Mouse (Mus musculus) hindbrain, embryonic 15.5 days (tissue): ENCODE measurements around the gene Terf2ip. TPM values are rescaled to one million over a fixed set of nuclear protein-coding genes. Genes with fewer than 3 reads are reported as not detected.
A peak's percentile ranks its signal among the peaks of the same experiment; 100 is the strongest.

Source experiments
- ATAC-seq: fragments of 200-750 bp; cut with Nextera tagmentation; 2 replicates; pipeline ENCODE4 v1.8.0; 2017; ENCODE audit warnings: low read depth, moderate number of reproducible peaks, moderate TSS enrichment; ENCODE audit not compliant: low FRiP score
- H3K27ac ChIP-seq: fragments of 300-500 bp; sonication (generic); replicated peaks from 2 replicates; pipeline ENCODE4 v1.5.1; 2015; ENCODE audit warnings: mild to moderate bottlenecking, inconsistent platforms
- H3K27me3 ChIP-seq: fragments of 300-500 bp; sonication (generic); 2 replicates; pipeline ENCODE4 v1.6.1; 2015; ENCODE audit warnings: control low read depth, inconsistent platforms
- H3K36me3 ChIP-seq: fragments of 300-500 bp; sonication (generic); 2 replicates; pipeline ENCODE4 v1.6.1; 2015; ENCODE audit warnings: control low read depth, inconsistent platforms
- H3K4me1 ChIP-seq: fragments of 300-500 bp; sonication (generic); replicated peaks from 2 replicates; pipeline ENCODE4 v1.6.1; 2015; ENCODE audit warnings: control low read depth, inconsistent platforms
- H3K4me2 ChIP-seq: fragments of 300-500 bp; sonication (generic); 2 replicates; pipeline ENCODE4 v1.6.1; 2015; ENCODE audit warnings: moderate library complexity, mild to moderate bottlenecking, inconsistent platforms
- H3K4me3 ChIP-seq: fragments of 300-500 bp; sonication (generic); 2 replicates; pipeline ENCODE4 v1.5.1; 2015; ENCODE audit warnings: mild to moderate bottlenecking, inconsistent platforms
- H3K9ac ChIP-seq: fragments of 300-500 bp; sonication (generic); 2 replicates; pipeline ENCODE4 v1.6.1; 2015; ENCODE audit warnings: inconsistent platforms
- H3K9me3 ChIP-seq: fragments of 300-500 bp; sonication (generic); 2 replicates; pipeline ENCODE4 v1.6.1; 2016; ENCODE audit warnings: control low read depth, inconsistent platforms
- WGBS: fragments of 180-500 bp; shearing (Covaris S2); methylation state at CpG from one replicate; pipeline ENCODE4 v1.1.7; 2015; 5-methylcytosine and 5-hydroxymethylcytosine counted together
- polyA plus RNA-seq: library from polyadenylated mRNA; unstranded; fragments of >200 nt; fragmentation: Nextera tagmentation; extraction: Ambion mirVana; gene quantifications from 2 replicates; pipeline ENCODE4 v1.2.1, GENCODE M21; 2015

Terf2ip gene
- polyA plus RNA-seq, 1 experiment from 2014 or later: 68.4 TPM

DNA sequence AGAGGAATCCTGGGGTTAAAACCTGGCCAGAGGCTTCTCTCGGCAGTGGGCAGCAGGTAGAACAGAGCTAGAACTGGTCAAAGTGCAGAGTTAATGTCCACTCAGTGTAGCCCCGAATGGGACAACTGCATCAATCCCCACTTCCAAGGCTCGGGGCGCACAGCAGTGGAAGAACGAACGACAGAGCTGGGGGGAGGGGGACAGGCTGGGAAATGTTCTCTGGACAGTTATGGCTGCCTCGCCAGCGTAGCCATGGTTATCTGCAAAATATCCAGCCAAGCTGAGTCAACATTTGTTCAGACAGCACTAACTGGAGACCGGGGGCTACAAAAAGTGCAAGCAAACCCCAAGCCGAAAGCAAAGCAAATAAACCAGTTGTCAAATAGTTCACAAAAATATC is 33.1 kb upstream of the Terf2ip start:
- Histone ChIP-seq H3K36me3 (0 out of 2 replicates have a peak, but pooled peaks cover 3% of the 10 kb centered on the region), H3K27me3 (no peaks in the 10 kb centered on the region), H3K4me2 (no peak overlapping the region), H3K9ac (no peak overlapping the region), H3K4me1 (no peaks in the 10 kb centered on the region), H3K9me3 (no peaks in the 10 kb centered on the region), H3K27ac (no peak overlapping the region), H3K4me3 (no peak overlapping the region)
- 70% methylated on average over 10 of the region's 10 CpGs for WGBS
- no peak for ATAC-seq

DNA sequence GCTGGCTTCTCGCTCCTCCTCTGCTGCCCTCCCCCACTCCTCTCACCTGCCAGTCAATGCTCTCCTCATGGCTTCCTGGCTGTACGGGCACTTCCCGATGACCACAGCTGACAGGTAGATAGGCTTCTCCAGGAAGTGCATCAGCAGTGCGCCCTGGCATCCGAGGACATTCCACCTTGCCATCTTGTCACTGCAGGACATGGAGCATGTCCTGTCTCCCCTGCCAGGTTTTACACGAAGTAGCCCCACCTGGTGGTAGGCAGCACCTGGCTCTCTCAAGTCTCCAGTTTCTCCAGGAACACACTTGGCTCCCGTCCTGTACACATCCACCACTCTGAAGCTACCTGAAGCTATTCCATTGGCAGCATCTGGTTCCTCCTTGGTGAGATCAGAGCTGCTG is 29.1 kb upstream of the Terf2ip start:
- peaks cover 12% of the 10 kb centered on the region for H3K36me3 ChIP-seq
- H3K27ac ChIP-seq: no peak overlapping the region
- H3K27me3 ChIP-seq: no peaks in the 10 kb centered on the region
- H3K4me1 ChIP-seq: no peaks in the 10 kb centered on the region
- no peak overlapping the region for H3K4me2 ChIP-seq
- H3K4me3 ChIP-seq: no peak overlapping the region
- no peak for ATAC-seq
- H3K9me3 ChIP-seq: no peaks in the 10 kb centered on the region
- H3K9ac ChIP-seq: no peak overlapping the region
- 76% methylated on average over 7 of the region's 7 CpGs for WGBS

DNA sequence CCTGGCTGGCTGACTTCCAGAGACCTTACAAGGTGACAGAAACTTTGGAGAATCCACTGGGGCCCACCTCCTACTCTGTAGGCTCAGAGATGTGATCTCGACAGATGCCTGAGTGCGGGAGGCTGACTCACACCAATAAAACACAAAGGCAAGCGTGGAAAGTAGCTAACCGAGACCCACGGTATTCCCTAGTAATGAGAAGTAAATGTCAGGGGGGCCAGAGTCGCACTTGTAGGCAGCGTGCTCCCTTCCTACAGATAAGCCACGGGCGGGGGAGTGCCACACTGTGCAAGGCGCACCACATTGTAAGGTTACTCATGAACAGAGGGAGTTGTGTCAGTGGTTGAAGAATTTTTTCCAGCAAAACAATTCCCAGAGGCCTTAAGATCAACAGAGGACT is 26.7 kb upstream of the Terf2ip start:
- Histone ChIP-seq H3K4me3 (no peak overlapping the region), H3K36me3 (peaks cover 17% of the 10 kb centered on the region), H3K9ac (no peak overlapping the region), H3K4me2 (no peak overlapping the region), H3K9me3 (no peaks in the 10 kb centered on the region), H3K27ac (no peak overlapping the region), H3K4me1 (no peaks in the 10 kb centered on the region), H3K27me3 (no peaks in the 10 kb centered on the region)
- ATAC-seq: no peak
- 88% methylated on average over 10 of the region's 10 CpGs for WGBS

DNA sequence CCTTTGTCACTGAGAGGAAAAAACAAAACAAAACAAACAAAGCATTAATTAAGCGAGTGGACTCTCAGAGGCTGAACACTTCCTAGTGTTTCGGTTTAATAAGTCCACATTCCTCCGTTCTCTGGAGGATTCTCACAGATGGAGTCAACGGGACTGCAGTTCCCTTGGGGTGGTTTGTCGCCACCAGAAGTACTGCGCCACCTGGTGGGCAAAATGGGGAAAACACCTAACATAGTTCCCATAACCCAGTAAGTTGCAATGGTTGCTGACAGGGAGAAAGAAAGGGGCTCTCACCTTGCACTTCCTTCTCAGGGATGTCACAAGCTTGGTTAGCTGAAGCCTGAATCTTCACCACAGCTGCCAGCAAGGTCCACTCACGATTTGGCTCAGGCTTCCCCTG is 21.3 kb upstream of the Terf2ip start:
- H3K27me3 ChIP-seq: no peaks in the 10 kb centered on the region
- peaks cover 34% of the 10 kb centered on the region for H3K36me3 ChIP-seq
- no peak overlapping the region for H3K27ac ChIP-seq
- no peaks in the 10 kb centered on the region for H3K9me3 ChIP-seq
- whole genome bisulfite sequencing: 12% methylated on average over 7 of the region's 7 CpGs
- ATAC-seq: no peak
- no peak overlapping the region for H3K4me2 ChIP-seq
- H3K9ac ChIP-seq: no peak overlapping the region
- peaks cover 8% of the 10 kb centered on the region for H3K4me1 ChIP-seq
- no peak overlapping the region for H3K4me3 ChIP-seq

DNA sequence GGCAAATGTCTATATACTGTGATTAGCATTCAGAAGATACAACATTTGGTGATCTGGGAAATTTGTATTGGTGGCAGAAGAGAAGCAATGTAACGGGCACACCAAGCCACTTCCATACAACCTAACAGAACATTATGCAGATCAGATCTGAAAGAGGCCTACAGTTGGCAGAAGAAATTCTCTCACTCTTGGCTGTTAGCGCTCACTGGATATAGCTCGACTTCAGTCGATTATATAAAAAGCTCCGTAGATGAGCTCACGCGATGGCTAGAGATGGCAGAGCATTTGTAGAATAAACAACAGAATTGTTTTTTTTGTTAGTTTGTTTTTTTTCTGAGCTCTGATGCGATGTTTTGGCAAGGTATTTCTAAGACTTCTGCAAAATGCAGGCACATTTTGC is 19.9 kb upstream of the Terf2ip start:
- peak overlapping the region; percentile 89 for H3K4me3 ChIP-seq
- peaks cover 41% of the 10 kb centered on the region for H3K36me3 ChIP-seq
- peaks cover 8% of the 10 kb centered on the region for H3K4me1 ChIP-seq
- no peaks in the 10 kb centered on the region for H3K9me3 ChIP-seq
- no peaks in the 10 kb centered on the region for H3K27me3 ChIP-seq
- no peak overlapping the region for H3K27ac ChIP-seq
- peak overlapping the region; percentile 88 for H3K9ac ChIP-seq
- H3K4me2 ChIP-seq: peak overlapping the region; percentile 85
- no peak for ATAC-seq
- WGBS: 63% methylated on average over 8 of the region's 8 CpGs

DNA sequence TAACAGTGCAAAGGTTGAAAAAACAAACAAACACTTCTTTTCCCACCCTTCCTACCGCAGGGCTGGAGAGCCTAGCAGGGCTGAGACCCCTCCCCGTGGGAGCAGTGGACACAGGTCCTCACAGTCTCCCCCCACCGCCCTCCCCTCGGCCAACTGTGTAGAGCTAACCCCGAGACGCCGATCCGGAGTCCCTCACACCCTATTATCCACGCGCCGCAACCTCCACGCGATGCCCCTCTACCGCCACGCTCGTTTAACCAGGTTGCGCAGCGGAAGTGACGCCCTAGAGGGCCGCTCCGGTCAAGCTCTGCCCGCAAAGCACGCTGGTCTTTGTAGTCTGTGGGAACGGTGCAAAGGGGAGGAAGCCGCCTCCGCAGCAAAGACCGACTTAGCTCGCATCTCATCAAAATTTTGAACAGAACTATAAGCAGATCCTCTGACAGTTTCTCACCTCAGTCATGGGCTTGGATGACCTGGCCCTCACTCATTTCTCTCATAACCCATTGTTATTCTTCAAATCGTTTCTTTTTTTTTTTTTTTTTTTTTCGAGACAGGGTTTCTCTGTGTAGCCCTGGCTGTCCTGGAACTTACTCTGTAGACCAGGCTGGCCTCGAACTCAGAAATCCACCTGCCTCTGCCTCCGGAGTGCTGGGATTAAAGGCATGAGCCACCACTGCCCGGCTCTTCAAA is 19.0 kb upstream of the Terf2ip start, which contains the start of gene Adat1:
Adat1 (minus strand) TSS at position 290 of the 690 bp plus-strand sequence.
- peaks cover 43% of the 10 kb centered on the region for H3K36me3 ChIP-seq

DNA sequence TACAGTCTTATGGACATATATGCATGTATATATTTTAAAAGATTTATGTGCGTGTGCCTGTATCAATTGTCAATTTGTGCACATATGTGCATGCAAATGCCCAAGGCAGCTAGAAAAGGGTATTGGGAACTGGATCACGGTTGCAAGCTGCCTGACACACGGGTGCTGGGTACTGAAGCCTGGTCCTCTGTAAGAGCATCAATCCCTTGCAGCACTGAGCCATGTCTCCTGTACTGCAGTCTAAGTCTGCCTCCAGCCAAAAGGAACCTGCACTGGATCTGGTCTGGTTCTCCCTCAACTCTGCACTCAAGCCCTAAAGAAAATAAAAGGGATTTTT is 18.5 kb upstream of the Terf2ip start:
- H3K9ac ChIP-seq: no peak overlapping the region
- peak overlapping the region; percentile 89; the same call in 1 of the 2 replicates for H3K4me3 ChIP-seq
- WGBS: 71% methylated on average over 3 of the region's 3 CpGs
- H3K9me3 ChIP-seq: no peaks in the 10 kb centered on the region
- H3K36me3 ChIP-seq: peaks cover 48% of the 10 kb centered on the region
- peak overlapping the region; percentile 85 for H3K4me2 ChIP-seq
- ATAC-seq: no peak
- no peak overlapping the region for H3K27ac ChIP-seq
- no peaks in the 10 kb centered on the region for H3K27me3 ChIP-seq
- peaks cover 8% of the 10 kb centered on the region for H3K4me1 ChIP-seq

More for the DNA sequence above, 19.0 kb upstream of the Terf2ip start, which contains the start of gene Adat1:
- Histone ChIP-seq H3K4me1 (peaks cover 8% of the 10 kb centered on the region), H3K4me3 (peak within 1 kb of the TSS; percentile 89), H3K27ac (peak within 1 kb of the TSS; percentile 75), H3K4me2 (peak within 1 kb of the TSS; percentile 85), H3K9me3 (no peaks in the 10 kb centered on the region), H3K27me3 (no peaks in the 10 kb centered on the region), H3K9ac (peak within 1 kb of the TSS; percentile 88)
- ATAC-seq: peak; percentile 97
- WGBS: 5% methylated on average over 33 of the region's 33 CpGs

DNA sequence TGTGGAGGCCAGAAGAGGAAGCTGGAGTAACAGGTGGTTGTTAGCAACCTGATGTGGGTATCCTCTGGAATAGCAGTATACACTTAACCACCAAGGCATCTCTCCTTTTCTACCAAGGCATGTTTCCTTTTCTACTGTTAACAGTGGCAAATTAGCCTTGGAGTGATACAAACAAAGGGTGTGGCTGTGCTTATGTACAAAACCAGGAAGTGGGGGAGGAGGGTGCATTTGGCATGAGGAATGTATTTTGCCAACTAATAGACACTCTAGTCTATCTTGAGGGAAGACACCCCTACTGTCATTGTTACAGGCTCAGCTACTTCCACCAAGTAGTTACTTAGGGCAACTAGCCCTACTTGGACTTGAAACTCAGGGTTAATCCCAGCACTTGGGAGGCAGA is 6.4 kb upstream of the Terf2ip start:
- ATAC-seq: no peak
- no peak overlapping the region for H3K27ac ChIP-seq
- H3K27me3 ChIP-seq: no peaks in the 10 kb centered on the region
- peaks cover 3% of the 10 kb centered on the region; the same call in 1 of the 2 replicates for H3K4me1 ChIP-seq
- peaks cover 57% of the 10 kb centered on the region for H3K36me3 ChIP-seq
- no peak overlapping the region for H3K4me3 ChIP-seq
- H3K4me2 ChIP-seq: no peak overlapping the region
- H3K9me3 ChIP-seq: no peaks in the 10 kb centered on the region
- no peak overlapping the region for H3K9ac ChIP-seq

DNA sequence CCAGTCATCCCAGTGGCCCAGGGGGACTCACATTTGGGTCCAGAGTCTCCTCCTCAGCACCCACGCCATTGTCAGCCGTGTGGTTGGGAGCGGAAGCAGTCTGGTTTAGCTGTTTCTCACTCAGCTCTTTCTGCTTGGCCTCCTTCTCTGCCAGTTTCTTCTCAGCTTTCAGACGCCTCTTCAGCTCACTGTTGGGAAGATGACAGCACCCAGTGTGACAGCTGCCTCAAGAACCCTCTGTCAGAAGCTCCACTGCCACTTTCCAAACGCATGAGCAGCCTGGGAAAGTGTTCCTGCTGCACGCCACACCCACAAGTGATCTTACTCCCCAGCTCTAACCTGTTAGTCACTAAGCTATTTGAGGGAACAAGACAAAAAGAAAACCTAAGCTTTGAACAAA is 5.6 kb upstream of the Terf2ip start:
- Histone ChIP-seq H3K27me3 (no peaks in the 10 kb centered on the region), H3K27ac (no peak overlapping the region), H3K9me3 (no peaks in the 10 kb centered on the region), H3K4me2 (no peak overlapping the region), H3K36me3 (peaks cover 48% of the 10 kb centered on the region), H3K4me1 (peaks cover 12% of the 10 kb centered on the region), H3K4me3 (no peak overlapping the region), H3K9ac (no peak overlapping the region)
- ATAC-seq: no peak
- WGBS: 89% methylated on average over 6 of the region's 6 CpGs

DNA sequence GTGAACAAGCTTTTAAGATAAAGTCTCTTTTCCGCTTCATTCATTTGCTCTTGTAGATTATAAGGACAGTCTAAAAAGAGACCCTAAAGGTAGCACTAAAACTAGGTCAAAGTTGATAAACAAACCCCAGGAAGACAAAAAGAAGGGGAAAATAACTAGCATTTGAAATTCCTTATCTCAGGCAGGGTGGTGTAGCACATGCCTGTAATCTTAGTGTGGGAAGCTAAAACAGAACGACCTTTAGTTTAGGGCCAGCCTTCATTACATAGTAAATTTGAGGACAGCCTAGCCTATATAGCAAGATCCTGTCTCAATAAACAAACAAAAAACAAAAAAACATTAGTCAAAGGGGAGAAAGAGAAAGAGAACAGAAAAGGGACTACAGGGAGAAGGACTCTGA is 3.5 kb upstream of the Terf2ip start:
- WGBS: 98% methylated on average over 2 of the region's 2 CpGs
- Histone ChIP-seq H3K27me3 (no peaks in the 10 kb centered on the region), H3K4me2 (no peak overlapping the region), H3K9ac (no peak overlapping the region), H3K4me3 (no peak overlapping the region), H3K4me1 (peaks cover 17% of the 10 kb centered on the region), H3K9me3 (no peaks in the 10 kb centered on the region), H3K36me3 (peaks cover 29% of the 10 kb centered on the region), H3K27ac (no peak overlapping the region)
- ATAC-seq: no peak

DNA sequence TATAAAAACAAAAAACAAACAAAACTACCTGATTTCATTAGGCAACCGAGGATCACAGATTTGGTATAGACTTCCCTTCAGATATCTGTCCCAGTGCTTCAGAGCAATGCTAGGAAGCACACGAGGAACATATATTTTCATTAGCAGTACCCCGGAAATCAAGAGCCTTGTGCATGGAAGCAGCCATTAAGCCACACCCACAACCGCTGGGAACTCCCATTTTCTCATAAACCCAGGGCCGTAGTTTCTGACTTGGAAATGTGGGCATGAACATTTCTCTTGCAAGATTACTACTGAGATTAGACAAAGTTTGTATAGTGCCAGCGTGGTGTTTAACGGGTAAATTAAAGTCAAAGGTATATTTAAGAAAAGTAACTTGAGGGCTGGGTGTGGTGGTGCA is 1.6 kb upstream of the Terf2ip start:
- no peak for ATAC-seq
- Histone ChIP-seq H3K9ac (no peak overlapping the region), H3K36me3 (peaks cover 12% of the 10 kb centered on the region), H3K4me1 (peaks cover 24% of the 10 kb centered on the region), H3K27me3 (no peaks in the 10 kb centered on the region), H3K9me3 (no peaks in the 10 kb centered on the region), H3K4me2 (no peak overlapping the region), H3K27ac (no peak overlapping the region), H3K4me3 (no peak overlapping the region)
- 95% methylated on average over 7 of the region's 7 CpGs for WGBS

DNA sequence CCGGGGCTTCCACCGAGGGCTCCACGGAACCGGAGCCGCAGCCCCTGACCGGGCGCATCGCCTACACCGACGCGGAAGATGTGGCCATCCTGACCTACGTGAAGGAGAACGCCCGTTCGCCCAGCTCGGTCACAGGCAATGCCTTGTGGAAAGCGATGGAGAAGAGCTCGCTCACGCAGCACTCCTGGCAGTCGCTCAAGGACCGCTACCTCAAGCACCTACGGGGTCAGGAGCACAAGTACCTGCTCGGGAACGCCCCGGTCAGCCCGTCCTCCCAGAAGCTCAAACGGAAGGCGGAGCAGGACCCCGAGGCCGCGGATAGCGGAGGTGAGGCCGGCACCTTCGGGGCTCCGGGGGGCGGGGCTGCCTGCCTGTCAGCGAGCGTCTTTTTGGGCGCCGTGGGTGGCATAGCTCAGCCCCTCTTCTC is 631 bp downstream of the Terf2ip start:
- Histone ChIP-seq H3K4me2 (peak overlapping the region; percentile 82), H3K9ac (peak overlapping the region; percentile 95), H3K9me3 (no peaks in the 10 kb centered on the region), H3K4me1 (peaks cover 24% of the 10 kb centered on the region), H3K4me3 (peak overlapping the region; percentile 95), H3K36me3 (peaks cover 8% of the 10 kb centered on the region), H3K27me3 (no peaks in the 10 kb centered on the region), H3K27ac (peak overlapping the region; percentile 87)
- no peak; the same call in 1 of the 2 replicates for ATAC-seq
- WGBS: under 1% methylated on average over 39 of the region's 40 CpGs

DNA sequence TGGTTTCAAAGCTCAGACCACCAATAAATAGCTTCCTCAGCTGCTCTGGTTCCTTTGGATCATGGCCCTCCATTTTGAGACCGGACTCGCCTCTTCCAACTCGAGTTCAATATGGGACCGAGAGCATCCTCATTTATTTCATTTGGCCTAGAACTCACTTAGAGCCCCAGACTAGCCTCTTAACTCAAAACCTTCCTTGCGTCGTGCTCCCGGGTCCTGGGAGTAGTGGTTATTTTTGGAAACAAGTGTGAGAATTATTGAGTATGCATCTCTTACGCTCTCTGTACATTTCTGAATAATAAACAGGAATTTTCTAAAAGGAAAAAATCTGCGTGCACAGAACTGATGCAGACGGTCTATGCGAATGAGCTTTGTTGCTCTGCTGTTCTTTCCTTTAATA is 3.7 kb downstream of the Terf2ip start, which contains the start of gene Gm6793:
Gm6793 (minus strand) TSS at position 101 of the 400 bp plus-strand sequence.
- H3K27ac ChIP-seq: no peak within 1 kb of the TSS
- peaks cover 19% of the 10 kb centered on the region for H3K4me1 ChIP-seq
- WGBS: 95% methylated on average over 11 of the region's 11 CpGs
- no peak within 1 kb of the TSS for H3K4me3 ChIP-seq
- H3K27me3 ChIP-seq: no peaks in the 10 kb centered on the region
- H3K9me3 ChIP-seq: no peaks in the 10 kb centered on the region
- no peak within 1 kb of the TSS for H3K9ac ChIP-seq
- no peak within 1 kb of the TSS for H3K4me2 ChIP-seq
- H3K36me3 ChIP-seq: peaks cover 37% of the 10 kb centered on the region
- no peak for ATAC-seq
